Mouse (Mus musculus): Measurements from ENCODE around the gene Sertad4.
A peak's percentile ranks its signal among the peaks of the same experiment; 100 is the strongest.

Sertad4 gene

GRCm38 (mm10) chr1:192851640-192852039 is 3.9 kb downstream of the Sertad4 start:
- no peak for DNase-seq (ENCODE audit: extremely low spot score, low spot score)

GRCm38 (mm10) chr1:192851126-192851525 is 4.4 kb downstream of the Sertad4 start:
- no peak for DNase-seq (ENCODE audit: extremely low spot score, low spot score)

GRCm38 (mm10) chr1:192849616-192850015 is 5.9 kb downstream of the Sertad4 start:
- no peak for DNase-seq (ENCODE audit: extremely low spot score, low spot score)

GRCm38 (mm10) chr1:192847254-192847653 is 8.3 kb downstream of the Sertad4 start:
- DNase-seq (ENCODE audit: extremely low spot score, low spot score): no peak

- peak; percentile 11 for DNase-seq (ENCODE audit: extremely low spot score, low spot score)
These were observed 14.3 kb downstream of the Sertad4 start for GRCm38 (mm10) chr1:192841094-192841813.

GRCm38 (mm10) chr1:192840655-192841054 is 14.9 kb downstream of the Sertad4 start:
- no peak for DNase-seq (ENCODE audit: extremely low spot score, low spot score)

GRCm38 (mm10) chr1:192835211-192835681 is 20.3 kb downstream of the Sertad4 start:
- peak; percentile 70 for DNase-seq (ENCODE audit: extremely low spot score, low spot score)

GRCm38 (mm10) chr1:192834361-192835210 is 21.0 kb downstream of the Sertad4 start:
- DNase-seq (ENCODE audit: extremely low spot score, low spot score): peak; percentile 88

- peak; percentile 59 for DNase-seq (ENCODE audit: extremely low spot score, low spot score)
These were observed 22.0 kb downstream of the Sertad4 start for GRCm38 (mm10) chr1:192833586-192833985.

- no peak for DNase-seq (ENCODE audit: extremely low spot score, low spot score)
These were observed 22.5 kb downstream of the Sertad4 start for GRCm38 (mm10) chr1:192833097-192833496.

GRCm38 (mm10) chr1:192832338-192832737 is 23.2 kb downstream of the Sertad4 start:
- no peak for DNase-seq (ENCODE audit: extremely low spot score, low spot score)

- no peak for DNase-seq (ENCODE audit: extremely low spot score, low spot score)
These were observed 25.1 kb downstream of the Sertad4 start for GRCm38 (mm10) chr1:192830444-192830843.

- no peak for DNase-seq (ENCODE audit: extremely low spot score, low spot score)
These were observed 26.6 kb downstream of the Sertad4 start for GRCm38 (mm10) chr1:192828928-192829327.

GRCm38 (mm10) chr1:192827955-192828354 is 27.6 kb downstream of the Sertad4 start:
- no peak for DNase-seq (ENCODE audit: extremely low spot score, low spot score)

- DNase-seq (ENCODE audit: extremely low spot score, low spot score): no peak
These were observed 29.8 kb downstream of the Sertad4 start for GRCm38 (mm10) chr1:192825746-192826145.

GRCm38 (mm10) chr1:192822652-192823525 is 32.7 kb downstream of the Sertad4 start:
- peak; percentile 49 for DNase-seq (ENCODE audit: extremely low spot score, low spot score)

GRCm38 (mm10) chr1:192822309-192822651 is 33.3 kb downstream of the Sertad4 start:
- no peak for DNase-seq (ENCODE audit: extremely low spot score, low spot score)

GRCm38 (mm10) chr1:192818334-192818733 is 37.2 kb downstream of the Sertad4 start:
- no peak for DNase-seq (ENCODE audit: extremely low spot score, low spot score)

- DNase-seq (ENCODE audit: extremely low spot score, low spot score): no peak
These were observed 39.8 kb downstream of the Sertad4 start for GRCm38 (mm10) chr1:192815789-192816188.

GRCm38 (mm10) chr1:192814700-192815099 is 40.9 kb downstream of the Sertad4 start:
- no peak for DNase-seq (ENCODE audit: extremely low spot score, low spot score)

GRCm38 (mm10) chr1:192812758-192813157 is 42.8 kb downstream of the Sertad4 start:
- DNase-seq (ENCODE audit: extremely low spot score, low spot score): no peak

All from neural tube, embryonic 10.5 days (tissue).